Mouse (Mus musculus): ENCODE measurements around the gene Tc2n.

Tc2n gene

DNA sequence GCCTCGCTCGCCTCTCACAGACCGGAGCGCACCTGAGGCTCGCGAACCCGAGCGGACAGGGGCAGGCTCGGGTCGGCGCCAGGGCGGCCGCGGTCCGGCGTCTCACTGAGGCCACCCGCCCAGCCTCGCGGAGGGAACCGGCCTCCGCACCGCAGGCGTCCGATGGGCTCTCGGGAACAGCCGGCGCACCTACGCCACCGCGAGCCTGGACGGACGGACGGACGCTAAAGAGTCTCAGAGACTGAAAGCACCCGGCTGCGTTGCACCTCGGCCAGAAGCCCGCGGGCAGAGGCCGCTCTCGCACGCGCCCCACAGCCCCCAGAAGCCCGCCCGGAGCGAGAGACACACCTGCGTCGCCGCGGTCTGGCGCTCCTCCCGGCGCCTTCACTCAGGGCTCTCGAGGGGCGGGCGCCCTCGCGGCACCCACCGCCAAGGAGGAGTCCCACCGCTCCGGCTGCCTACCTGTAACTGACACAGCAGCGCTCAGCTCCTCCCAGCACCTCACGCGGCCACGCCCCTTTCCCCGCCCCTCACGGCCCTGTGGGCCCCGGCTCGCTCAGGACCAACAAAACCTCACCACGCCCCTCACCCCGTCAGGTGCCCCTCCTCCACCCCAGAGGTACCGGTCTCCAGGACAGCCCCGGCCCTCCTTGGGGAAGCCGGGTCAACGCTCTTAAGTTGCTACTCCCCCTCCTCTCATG lies at the start of gene Tc2n:
Gene Tc2n (minus strand): TSS at position 470 of the 701 bp plus-strand sequence.
- no peak for TF ChIP-seq GATA4 (IDR thresholded peaks at IDR 0.05; ENCODE audit: insufficient replicate concordance, low read length)

DNA sequence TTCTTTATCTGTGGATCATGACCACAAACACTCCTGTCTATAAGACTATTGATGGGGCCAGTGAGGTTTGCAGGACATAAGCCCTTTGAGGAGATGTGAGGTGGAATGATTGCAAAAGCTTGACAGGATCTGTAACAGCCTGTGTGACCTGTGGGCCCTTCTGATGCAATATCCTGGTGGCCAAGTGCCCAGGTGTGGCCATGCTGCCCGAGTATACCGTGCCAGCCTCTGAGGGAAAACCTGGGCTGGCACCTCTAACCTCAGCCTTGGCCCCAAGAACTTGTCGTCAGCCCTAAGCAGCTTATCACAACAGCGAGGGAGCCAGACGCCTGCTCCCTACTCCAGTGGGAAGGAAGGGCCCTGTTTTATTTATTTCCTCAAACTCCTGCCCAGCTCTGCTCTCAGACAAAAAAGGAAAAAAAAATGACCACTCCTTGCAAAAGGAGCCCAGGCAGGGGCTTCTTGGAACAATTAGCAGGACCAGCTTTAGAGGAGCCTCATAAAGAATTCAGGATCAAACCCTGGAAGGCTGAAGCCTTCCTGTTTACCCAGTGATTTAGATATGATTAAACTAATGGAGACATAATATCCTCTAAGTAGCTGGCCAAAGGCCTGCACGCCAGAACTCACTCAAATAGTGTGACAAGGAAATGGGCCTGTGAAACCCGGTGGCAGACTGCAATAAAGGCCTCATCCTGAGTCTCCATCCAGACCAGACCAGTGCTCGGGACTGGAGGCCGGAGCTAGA lies 49.2 kb upstream of the Tc2n start:
- TF ChIP-seq GATA4 (IDR thresholded peaks at IDR 0.05; ENCODE audit: insufficient replicate concordance, low read length): peak; percentile 57; the same call in 1 of the 2 replicates

DNA sequence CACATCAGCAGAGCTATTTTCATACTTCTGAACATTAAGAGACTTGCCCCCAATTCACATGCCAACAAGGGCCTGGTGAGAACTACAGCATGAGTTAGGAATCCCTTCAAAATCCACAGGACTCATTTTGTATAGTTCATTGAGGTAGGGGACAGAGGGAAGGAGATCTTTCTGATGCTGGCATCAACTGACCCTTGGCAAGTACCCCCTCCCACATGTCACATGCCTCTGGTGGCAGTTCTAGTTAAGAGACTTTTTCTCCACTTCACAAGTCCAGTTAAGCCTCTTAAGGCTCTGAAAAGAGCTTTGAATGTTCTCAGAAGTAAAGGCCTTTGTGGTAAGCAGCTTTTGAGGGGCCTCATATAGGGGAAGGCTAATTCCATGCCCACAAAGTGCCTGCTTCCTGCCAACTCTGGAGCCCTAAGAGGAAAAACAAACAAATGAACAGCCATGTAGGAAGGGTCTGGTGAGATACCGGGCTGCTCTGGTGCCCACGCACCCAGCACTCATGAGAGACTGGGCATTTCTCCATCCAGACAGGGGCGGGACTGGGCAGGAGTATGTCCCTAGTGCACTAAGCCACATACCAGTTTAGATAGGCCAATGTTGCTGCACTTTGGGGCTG lies 48.0 kb upstream of the Tc2n start:
- no peak for TF ChIP-seq GATA4 (IDR thresholded peaks at IDR 0.05; ENCODE audit: insufficient replicate concordance, low read length)

DNA sequence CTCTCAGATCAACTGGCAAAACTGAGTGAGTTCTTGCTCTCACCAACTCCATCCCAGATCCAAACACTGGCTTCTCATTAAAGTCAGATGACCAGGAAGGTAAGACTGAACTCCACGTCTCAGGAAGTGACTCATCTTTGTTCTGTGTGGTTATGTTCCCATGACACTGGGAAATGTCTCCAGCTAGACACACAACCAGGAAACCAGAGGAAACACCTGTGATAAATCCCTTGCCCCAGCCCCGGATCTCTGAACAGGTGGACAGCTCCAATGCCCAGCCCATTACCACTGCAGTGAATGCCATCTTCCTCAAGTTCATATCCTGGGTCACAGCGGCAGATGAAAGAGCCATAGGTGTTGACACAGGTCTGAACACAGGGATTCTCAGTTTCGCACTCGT lies 46.5 kb upstream of the Tc2n start:
- TF ChIP-seq GATA4 (IDR thresholded peaks at IDR 0.05; ENCODE audit: insufficient replicate concordance, low read length): no peak

DNA sequence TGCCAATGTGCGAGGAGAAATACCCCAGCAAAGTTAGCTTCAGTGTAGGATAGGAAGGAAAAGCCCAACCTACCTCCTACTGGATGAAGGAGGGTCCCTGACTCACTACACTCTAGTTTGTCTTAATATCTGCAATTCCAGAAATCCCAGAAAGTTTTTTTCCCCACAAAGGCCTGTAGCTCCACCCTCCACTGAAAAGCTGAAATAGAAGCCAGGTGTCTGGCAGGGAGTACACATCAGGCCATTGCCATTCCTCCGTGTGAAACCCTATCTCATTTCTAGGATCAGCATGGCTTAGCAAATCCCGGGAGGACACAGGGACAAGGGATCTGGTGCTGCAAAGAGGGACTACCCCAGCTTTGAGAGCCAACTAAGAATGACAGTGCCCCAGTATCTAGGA lies 44.7 kb upstream of the Tc2n start:
- no peak for TF ChIP-seq GATA4 (IDR thresholded peaks at IDR 0.05; ENCODE audit: insufficient replicate concordance, low read length)

DNA sequence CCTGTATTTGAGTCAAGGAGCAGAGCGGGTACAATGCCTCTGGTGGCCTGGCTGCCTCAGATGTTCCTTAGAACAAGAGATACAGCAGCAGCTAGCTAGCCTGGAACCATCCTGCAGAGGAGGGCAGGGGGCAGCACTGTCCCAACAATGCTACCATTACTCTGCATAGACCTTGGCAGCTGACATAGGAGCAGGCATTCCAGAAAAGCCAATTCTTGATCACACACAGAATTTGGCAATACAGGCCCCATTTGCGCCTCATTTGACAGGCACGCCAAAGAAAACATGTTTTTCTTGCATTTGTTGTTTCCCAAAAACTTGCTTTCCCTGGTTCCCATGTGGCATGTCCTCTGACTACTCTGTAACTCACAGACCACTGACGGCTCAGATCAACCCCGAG lies 43.7 kb upstream of the Tc2n start:
- no peak for TF ChIP-seq GATA4 (IDR thresholded peaks at IDR 0.05; ENCODE audit: insufficient replicate concordance, low read length)

DNA sequence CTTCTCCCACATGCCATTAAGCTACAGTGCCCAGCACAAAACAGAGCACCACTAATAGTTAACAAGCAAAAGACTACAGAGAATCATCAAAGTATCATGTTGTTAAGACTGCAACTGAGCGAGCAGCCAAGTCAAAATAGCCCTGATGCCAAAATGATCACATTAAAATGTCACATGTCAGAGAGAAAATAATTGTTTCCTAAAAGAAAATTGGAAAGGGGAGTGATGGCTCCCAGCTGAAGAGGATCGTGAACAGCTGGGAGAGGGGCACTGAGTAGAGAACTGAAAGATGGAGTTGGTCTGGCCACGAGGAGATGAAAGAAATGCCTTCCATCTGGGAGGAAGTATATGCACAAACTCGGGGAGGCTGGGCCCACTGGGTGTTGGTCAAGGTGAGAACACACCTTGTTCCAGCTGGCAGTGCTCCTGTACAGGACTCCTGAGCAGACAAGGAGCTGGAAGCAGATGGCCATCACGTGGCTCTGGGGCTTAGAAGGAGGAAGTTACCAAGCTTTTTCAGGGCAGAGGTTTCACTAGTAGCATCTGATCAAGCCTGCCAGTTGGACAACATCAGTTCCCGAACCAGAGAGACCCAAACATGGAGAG lies 41.2 kb upstream of the Tc2n start:
- no peak for TF ChIP-seq GATA4 (IDR thresholded peaks at IDR 0.05; ENCODE audit: insufficient replicate concordance, low read length)

DNA sequence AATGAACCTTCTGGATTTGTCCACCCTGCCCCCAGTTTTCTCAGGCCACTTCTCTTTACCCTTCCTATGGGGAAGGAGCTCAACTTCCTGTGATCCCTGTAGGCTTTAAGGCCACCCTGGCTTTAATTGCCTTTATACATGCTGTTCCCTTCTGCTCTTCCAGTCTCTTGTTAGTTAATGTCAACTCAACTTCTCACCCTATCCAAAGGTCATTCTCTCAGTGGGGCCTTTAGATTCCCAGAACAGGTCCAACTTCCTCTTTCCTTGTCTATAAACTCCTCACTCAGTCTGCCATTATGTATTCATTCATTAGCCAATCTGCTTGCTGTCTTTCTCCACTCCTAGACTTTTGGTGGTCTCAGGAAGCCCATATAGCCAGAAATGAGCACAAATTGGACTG lies 40.4 kb upstream of the Tc2n start:
- no peak for TF ChIP-seq GATA4 (IDR thresholded peaks at IDR 0.05; ENCODE audit: insufficient replicate concordance, low read length)

DNA sequence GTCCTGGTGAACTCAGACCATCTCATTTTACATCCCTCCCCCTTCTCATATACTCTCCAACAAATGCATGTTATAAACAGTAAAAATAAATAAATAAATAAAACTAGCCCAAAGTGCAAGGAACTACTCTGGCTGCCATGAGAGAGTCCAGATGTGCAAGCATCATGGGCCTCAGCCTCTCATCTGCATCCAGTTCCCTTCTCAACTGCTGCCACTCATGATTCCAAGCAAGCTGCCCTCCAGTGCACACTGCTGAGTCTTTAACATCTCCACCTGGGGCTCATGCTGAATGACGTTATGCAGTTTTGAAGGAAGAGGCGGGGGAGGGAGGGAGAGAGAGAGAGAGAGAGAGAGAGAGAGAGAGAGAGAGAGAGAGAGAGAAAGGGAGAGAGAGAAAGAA lies 24.1 kb upstream of the Tc2n start:
- TF ChIP-seq GATA4 (IDR thresholded peaks at IDR 0.05; ENCODE audit: insufficient replicate concordance, low read length): no peak

DNA sequence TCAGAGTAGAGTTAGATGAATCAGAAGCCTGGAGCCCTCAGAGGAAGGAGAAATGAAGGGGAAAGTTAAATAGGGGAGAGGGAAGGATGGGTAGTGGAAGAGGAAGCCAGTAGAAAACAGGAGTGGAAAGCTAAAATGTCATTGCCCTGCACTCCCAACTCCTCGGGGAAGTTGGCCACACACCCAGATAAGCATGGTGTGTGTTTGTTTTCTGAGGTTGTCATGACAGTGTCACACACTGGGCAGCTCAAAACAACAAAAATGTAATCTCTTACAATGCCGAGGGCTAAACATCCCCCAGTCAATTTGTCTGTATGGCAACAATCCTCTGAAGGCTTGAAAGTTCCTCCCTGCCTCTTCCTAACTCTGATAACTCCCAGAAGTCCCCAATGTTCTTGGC lies 22.2 kb upstream of the Tc2n start:
- peak; percentile 70 for TF ChIP-seq GATA4 (IDR thresholded peaks at IDR 0.05; ENCODE audit: insufficient replicate concordance, low read length)

DNA sequence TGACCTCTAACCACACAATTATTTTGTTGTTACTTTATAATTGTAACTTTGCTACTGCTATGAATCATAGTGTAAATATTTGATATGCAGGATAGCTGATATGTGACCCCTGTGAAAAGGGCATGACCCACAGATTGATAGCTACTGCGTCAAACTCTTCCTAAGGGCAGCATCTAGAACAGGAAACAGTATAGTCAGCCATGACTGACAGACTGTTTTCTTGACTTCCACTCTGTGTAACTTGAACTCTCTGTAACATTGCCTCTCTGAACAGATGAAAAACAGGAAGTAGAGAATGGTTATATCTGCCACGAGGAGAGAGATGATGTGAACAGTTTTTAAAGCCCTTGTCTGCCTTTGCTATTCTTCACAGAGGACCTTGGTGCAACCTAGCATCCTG lies 21.7 kb upstream of the Tc2n start:
- TF ChIP-seq GATA4 (IDR thresholded peaks at IDR 0.05; ENCODE audit: insufficient replicate concordance, low read length): no peak

DNA sequence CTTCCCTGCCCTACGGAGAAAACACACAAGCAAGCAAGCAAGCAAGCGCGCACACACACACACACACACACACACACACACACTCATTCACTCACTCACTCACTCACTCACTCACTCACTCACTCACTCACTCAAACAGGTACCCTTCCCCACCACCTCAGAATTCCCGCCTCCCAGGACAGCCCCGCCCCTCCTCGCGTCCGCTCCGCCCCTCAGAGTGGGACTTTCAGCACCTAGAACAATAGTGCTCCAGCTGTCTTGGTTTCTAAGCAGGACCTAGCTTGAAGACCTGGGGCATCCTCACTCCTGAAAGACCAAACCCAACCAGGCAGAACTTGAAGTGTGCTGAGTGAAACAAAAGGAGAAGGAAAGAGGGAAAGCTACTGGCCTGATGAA lies 430 bp upstream of the Tc2n start:
- TF ChIP-seq GATA4 (IDR thresholded peaks at IDR 0.05; ENCODE audit: insufficient replicate concordance, low read length): no peak

DNA sequence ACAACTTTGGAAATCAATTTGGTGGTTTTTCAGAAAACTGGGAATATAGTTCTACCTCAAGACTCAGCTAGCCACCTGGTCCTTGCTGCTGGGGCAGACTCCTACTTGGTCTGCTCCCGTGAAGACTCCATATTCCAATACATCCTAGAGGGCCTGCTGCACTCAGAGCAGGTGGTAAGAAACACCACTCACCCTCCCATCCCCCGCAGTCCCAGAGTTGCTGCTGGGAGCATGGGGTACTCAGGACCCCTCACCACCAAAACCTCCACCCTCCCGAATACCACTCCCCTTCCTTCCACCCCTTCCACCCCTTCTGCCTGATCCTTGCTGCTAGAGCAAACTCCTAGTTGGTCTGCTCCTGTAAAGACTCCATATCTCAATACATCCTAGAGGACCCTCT lies 19.1 kb downstream of the Tc2n start:
- TF ChIP-seq GATA4 (IDR thresholded peaks at IDR 0.05; ENCODE audit: insufficient replicate concordance, low read length): no peak

DNA sequence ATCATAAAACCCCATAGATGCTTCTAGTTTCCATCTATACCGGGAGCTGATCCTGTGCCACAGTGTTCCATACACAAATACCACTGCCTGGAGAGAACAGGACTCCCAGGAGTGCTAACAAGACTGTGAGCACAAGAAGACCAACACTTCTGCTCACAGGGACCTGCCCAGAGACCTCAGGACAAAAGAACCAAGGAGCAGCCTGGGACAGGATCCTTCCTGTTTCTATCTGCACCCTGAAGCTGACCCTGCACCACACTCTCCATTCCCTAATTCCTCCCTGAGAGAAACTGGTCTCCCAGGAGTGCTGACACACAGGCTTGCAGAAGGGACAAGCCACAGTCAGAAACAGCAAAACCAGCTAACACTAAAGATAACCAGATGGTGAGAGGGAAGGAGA lies 21.8 kb downstream of the Tc2n start:
- TF ChIP-seq GATA4 (IDR thresholded peaks at IDR 0.05; ENCODE audit: insufficient replicate concordance, low read length): no peak

DNA sequence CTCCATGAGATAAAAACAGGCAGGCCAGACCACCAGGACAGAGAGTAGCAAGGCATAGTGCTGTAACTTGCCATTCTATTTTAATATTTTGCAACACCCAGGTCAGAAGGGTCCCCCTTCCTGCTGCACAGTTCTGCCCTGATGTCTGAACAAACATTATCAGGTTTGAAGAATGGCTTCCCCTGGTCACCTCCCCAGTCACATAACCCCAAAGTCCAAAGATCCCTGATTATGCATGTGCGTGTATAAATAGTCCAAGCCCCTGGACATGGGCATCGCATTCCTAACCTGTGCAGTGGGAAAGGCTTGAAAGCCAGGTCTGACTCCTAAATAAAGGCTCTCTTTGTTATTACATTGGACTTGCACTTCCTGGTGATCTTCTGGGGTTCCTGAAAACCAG lies 37.8 kb downstream of the Tc2n start:
- no peak for TF ChIP-seq GATA4 (IDR thresholded peaks at IDR 0.05; ENCODE audit: insufficient replicate concordance, low read length)

DNA sequence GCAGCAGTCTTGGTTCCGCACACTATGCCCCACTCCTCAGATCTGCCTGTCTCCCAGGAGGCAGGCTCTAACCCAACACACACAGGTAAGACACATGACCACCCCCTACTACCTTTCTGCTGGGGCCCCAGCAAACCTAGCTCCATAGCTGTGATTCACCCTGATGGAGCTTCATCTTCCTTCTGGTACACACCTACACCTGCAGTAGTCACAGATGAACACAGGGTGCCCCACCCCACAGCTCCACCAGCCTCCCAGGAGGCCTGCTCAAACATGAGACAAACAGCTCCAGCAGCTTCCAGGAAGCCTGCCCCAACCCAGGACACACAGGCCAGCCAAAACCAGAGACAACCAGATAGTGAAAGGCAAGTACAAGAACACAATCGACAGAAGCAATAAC lies 50.8 kb downstream of the Tc2n start:
- no peak for TF ChIP-seq GATA4 (IDR thresholded peaks at IDR 0.05; ENCODE audit: insufficient replicate concordance, low read length)

Measured in liver, adult (tissue).